Mouse (Mus musculus) heart, postnatal 0 days (tissue): ENCODE data around the gene Cnr1. TPM values are rescaled to one million over a fixed set of nuclear protein-coding genes. Genes with fewer than 3 reads are reported as not detected.

Experiments used
- ATAC-seq: fragments of 200-750 bp; cut with Nextera tagmentation; 2 replicates; pipeline ENCODE4 v1.8.0; 2017; ENCODE audit warnings: low read depth, moderate number of reproducible peaks, moderate library complexity; ENCODE audit not compliant: insufficient read depth
- DNase-seq: peaks from one replicate; pipeline ENCODE4 v3.0.0-alpha.2; 2016; ENCODE audit warnings: low spot score
- H3K27ac ChIP-seq: fragments of 300-500 bp; sonication (generic); 2 replicates; pipeline ENCODE4 v1.5.1; 2014; ENCODE audit warnings: low read depth, mild to moderate bottlenecking
- H3K27me3 ChIP-seq: fragments of 300-500 bp; sonication (generic); 2 replicates; pipeline ENCODE4 v1.6.1; 2014; ENCODE audit warnings: low read length, mixed read lengths; ENCODE audit not compliant: control insufficient read depth, insufficient read depth
- H3K36me3 ChIP-seq: fragments of 300-500 bp; sonication (generic); replicated peaks from 2 replicates; pipeline ENCODE4 v1.6.1; 2014; ENCODE audit warnings: low read length, mixed read lengths; ENCODE audit not compliant: control insufficient read depth, insufficient read depth
- H3K4me1 ChIP-seq: fragments of 300-500 bp; sonication (generic); 2 replicates; pipeline ENCODE4 v1.6.1; 2014; ENCODE audit warnings: antibody characterized with exemption; ENCODE audit not compliant: control insufficient read depth, insufficient read depth
- H3K4me2 ChIP-seq: fragments of 300-500 bp; sonication (generic); 2 replicates; pipeline ENCODE4 v1.6.1; 2014; ENCODE audit warnings: low read depth, mild to moderate bottlenecking, low read length, moderate library complexity
- H3K4me3 ChIP-seq: fragments of 300-500 bp; sonication (generic); 2 replicates; pipeline ENCODE4 v1.5.1; 2014; ENCODE audit warnings: low read depth, low read length
- H3K9ac ChIP-seq: fragments of 300-500 bp; sonication (generic); replicated peaks from 2 replicates; pipeline ENCODE4 v1.6.1; 2014; ENCODE audit warnings: low read depth, low read length, mixed read lengths
- H3K9me3 ChIP-seq: fragments of 300-500 bp; sonication (generic); replicated peaks from 2 replicates; pipeline ENCODE4 v1.6.1; 2016; ENCODE audit warnings: low read length; ENCODE audit not compliant: control insufficient read depth
- CTCF ChIP-seq: IDR thresholded peaks from 2 replicates; pipeline ENCODE4 v1.5.1; 2016; ENCODE audit warnings: antibody characterized with exemption, control low read depth, low read depth
- EP300 ChIP-seq: IDR thresholded peaks from 2 replicates; pipeline ENCODE4 v1.6.1; 2016; ENCODE audit warnings: antibody characterized with exemption, low read depth
- WGBS: fragments of 180-500 bp; shearing (Covaris S2); extraction: QIAGEN DNeasy Blood & Tissue Kit; methylation state at CpG from one replicate; pipeline ENCODE4 v1.1.7; 2014; 5-methylcytosine and 5-hydroxymethylcytosine counted together
- polyA plus RNA-seq: library from polyadenylated mRNA; unstranded; fragments of >200 nt; fragmentation: Nextera tagmentation; extraction: Ambion mirVana; gene quantifications from 2 replicates; pipeline ENCODE4 v1.2.1, GENCODE M21; 2015
- total RNA-seq: library from RNA; depleted of rRNA; stranded (reverse); fragments of >200 nt; gene quantifications from 2 replicates; pipeline ENCODE4 v1.2.3, GENCODE M21; 2014; ENCODE audit warnings: low replicate concordance

Gene Cnr1
- total and polyA plus RNA-seq, 2 experiments from 2014 or later: 0.05 TPM; not detected in 1

GRCm38 (mm10) chr4:33941557-33941956 is 17.2 kb downstream of the Cnr1 start:
- no peak overlapping the region for H3K27ac ChIP-seq
- H3K9ac ChIP-seq: no peak overlapping the region
- no peak overlapping the region for H3K4me3 ChIP-seq
- no peaks in the 10 kb centered on the region for H3K9me3 ChIP-seq
- no peak for TF ChIP-seq CTCF
- no peaks in the 10 kb centered on the region for H3K27me3 ChIP-seq
- ATAC-seq: no peak
- no peaks in the 10 kb centered on the region for H3K36me3 ChIP-seq
- no peaks in the 10 kb centered on the region for H3K4me1 ChIP-seq
- H3K4me2 ChIP-seq: no peak overlapping the region
- no peak for DNase-seq
- 63% methylated on average over 5 of the region's 5 CpGs for WGBS

GRCm38 (mm10) chr4:33943936-33944335 is 19.5 kb downstream of the Cnr1 start:
- WGBS: 90% methylated on average over 13 of the region's 13 CpGs
- no peak overlapping the region for H3K9ac ChIP-seq
- no peaks in the 10 kb centered on the region for H3K9me3 ChIP-seq
- no peaks in the 10 kb centered on the region for H3K4me1 ChIP-seq
- no peaks in the 10 kb centered on the region for H3K27me3 ChIP-seq
- no peak overlapping the region for H3K27ac ChIP-seq
- ATAC-seq (no peak), DNase-seq (no peak)
- no peak overlapping the region for H3K4me3 ChIP-seq
- no peak overlapping the region for H3K4me2 ChIP-seq
- TF ChIP-seq CTCF (no peak), EP300 (no peak)
- no peaks in the 10 kb centered on the region for H3K36me3 ChIP-seq

DNA sequence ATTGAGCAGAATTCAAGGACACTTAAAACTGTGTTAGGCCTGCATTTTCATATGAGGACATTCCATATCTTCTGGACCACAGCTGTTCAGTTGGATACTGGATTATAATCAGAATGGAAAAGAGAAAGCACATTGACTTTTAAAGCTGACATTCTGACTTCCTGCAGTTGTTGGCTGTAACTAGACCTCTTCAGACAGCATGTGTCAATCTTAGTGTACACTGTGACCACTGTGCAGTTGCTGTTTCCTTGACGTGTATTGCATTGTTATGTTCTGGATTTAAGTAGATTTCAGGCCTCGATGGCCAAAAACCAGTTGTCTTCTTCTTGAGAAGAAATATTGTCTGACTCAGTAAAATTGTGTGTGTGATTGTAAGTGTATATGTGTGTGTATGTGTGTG is 21.3 kb downstream of the Cnr1 start:
- Histone ChIP-seq H3K27ac (no peak overlapping the region), H3K9ac (no peak overlapping the region), H3K9me3 (no peaks in the 10 kb centered on the region), H3K4me2 (no peak overlapping the region), H3K4me1 (no peaks in the 10 kb centered on the region), H3K4me3 (no peak overlapping the region), H3K36me3 (no peaks in the 10 kb centered on the region), H3K27me3 (no peaks in the 10 kb centered on the region)
- ATAC-seq (no peak), DNase-seq (no peak)
- 76% methylated on average over 2 of the region's 2 CpGs for WGBS
- TF ChIP-seq EP300 (no peak), CTCF (no peak)

DNA sequence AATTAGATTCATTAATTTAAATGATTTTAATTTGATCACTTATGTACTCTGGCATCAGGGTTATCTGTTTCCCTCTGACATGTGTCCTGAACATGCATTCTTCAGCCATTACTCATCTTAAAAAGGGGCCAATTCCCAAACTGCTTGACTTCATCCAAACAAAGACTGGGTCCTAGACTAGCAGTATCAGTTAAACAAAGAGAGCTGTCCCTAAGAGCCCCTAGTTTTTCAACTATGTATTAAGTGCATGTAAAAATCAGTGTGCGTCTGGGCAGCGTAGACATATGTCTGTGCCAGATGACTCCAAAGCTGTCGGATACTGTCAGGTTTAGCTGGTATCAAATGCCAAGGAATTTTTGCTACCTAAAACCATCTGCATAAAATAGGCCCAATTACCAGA is 23.2 kb downstream of the Cnr1 start:
- 75% methylated on average over 3 of the region's 3 CpGs for WGBS
- Histone ChIP-seq H3K36me3 (no peaks in the 10 kb centered on the region), H3K4me1 (no peaks in the 10 kb centered on the region), H3K4me3 (no peak overlapping the region), H3K9me3 (no peaks in the 10 kb centered on the region), H3K4me2 (no peak overlapping the region), H3K27me3 (no peaks in the 10 kb centered on the region), H3K27ac (no peak overlapping the region), H3K9ac (no peak overlapping the region)
- no peak for ATAC-seq
- no peak for TF ChIP-seq CTCF
- TF ChIP-seq EP300: no peak
- no peak for DNase-seq

DNA sequence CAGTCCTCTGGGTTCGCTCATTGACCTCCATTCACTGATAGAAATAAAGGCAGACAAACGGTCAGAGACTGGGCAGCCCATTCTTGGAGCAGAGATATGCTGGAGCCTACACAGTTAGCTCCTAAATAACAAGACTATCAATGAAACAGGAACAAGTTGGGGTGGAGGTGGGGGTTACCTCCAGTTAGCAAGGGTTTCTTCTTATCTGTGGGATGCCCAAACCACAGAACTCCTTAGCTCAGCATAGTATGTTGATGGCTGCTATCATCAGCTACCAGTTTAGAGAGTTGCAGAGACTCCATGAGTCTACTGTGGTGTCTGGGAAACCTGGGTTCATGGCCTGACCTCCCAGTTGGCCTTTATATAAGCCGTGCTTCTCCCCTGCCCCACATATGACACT is 33.0 kb downstream of the Cnr1 start:
- H3K36me3 ChIP-seq: no peaks in the 10 kb centered on the region
- H3K9me3 ChIP-seq: no peaks in the 10 kb centered on the region
- WGBS: 56% methylated on average over 3 of the region's 3 CpGs
- DNase-seq (no peak), ATAC-seq (no peak)
- TF ChIP-seq CTCF: no peak
- no peak for TF ChIP-seq EP300
- H3K4me3 ChIP-seq: no peak overlapping the region
- H3K27me3 ChIP-seq: no peaks in the 10 kb centered on the region
- no peak overlapping the region for H3K4me2 ChIP-seq
- no peak overlapping the region for H3K9ac ChIP-seq
- no peaks in the 10 kb centered on the region for H3K4me1 ChIP-seq
- H3K27ac ChIP-seq: no peak overlapping the region

DNA sequence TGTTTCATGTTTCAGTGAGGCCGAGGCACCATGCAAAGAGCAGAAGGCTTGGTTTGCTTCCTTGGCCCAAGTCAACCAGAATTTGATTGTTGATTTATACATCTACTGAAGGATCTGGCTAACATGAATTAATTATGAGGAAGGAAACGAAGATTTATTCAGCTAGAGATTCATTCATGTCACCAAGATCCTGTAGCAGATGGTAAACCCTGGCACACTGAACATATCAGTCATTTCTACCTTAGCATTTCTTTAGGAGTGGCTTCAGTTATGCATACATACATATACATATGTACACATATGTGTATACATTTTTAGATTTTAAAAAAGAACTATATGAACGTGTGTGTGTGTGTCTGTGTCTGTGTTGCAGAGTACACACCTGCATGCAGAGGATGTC is 34.1 kb downstream of the Cnr1 start:
- TF ChIP-seq EP300 (no peak), CTCF (no peak)
- H3K27ac ChIP-seq: no peak overlapping the region
- H3K4me1 ChIP-seq: no peaks in the 10 kb centered on the region
- no peak for DNase-seq
- WGBS: 72% methylated on average over 3 of the region's 3 CpGs
- no peak overlapping the region for H3K4me3 ChIP-seq
- no peak for ATAC-seq
- no peak overlapping the region for H3K4me2 ChIP-seq
- no peaks in the 10 kb centered on the region for H3K27me3 ChIP-seq
- H3K36me3 ChIP-seq: no peaks in the 10 kb centered on the region
- H3K9ac ChIP-seq: no peak overlapping the region
- no peaks in the 10 kb centered on the region for H3K9me3 ChIP-seq
